Mouse (Mus musculus): ENCODE measurements around the gene Gm10401. TPM values are rescaled to one million over a fixed set of nuclear protein-coding genes. Genes with fewer than 3 reads are reported as not detected.
"Not testable (repeated sequence)": the region's sequence is repeated elsewhere in the genome, so short reads cannot be mapped to it uniquely, and the experiment has no call there.

Gene Gm10401
- total RNA-seq, 2 experiments from 2014 or later, result not detected

DNA sequence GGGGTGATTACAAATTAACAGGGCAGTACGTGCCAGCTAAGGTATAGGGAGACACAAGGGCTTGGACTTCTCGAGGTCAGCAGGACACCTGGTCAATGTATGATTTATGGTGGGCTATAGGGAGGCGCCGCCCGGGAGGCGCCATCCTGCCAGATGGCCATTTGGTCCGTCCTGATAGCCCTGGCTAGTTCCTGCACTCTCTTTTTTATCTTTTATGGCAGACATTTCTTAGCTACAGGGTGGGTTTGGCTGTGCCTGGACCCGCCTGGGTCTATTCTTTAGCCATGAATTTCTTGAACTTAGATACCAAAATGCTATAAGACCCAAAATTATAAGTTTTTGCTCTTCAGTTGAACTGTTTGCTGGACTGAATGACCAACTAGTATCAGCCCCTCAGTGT, 24.8 kb downstream of the Gm10401 start:
- DNase-seq; intact Hi-C loops (cut with DNase I): not testable (repeated sequence)

DNA sequence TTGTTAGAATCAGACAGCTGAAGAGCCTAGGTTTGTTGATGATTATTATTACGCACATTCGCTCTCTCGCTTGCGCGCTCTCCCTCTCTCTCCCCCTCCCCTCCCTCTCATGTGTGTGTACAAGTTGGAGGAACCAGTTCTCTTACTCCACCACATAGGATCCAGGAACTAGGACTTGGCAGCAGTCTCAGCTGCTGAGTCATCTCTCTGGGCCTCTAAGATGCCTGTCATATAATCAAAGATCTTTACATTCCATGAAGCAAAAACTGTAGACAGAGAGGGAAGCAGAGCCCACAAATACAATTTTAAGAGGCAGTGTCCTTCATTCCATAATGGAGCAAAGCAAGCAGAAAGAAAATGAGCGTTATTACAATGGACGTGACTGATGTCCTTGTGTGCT, 26.0 kb downstream of the Gm10401 start:
- intact Hi-C loops (cut with DNase I), result no loop called here
- DNase-seq, result no peak

DNA sequence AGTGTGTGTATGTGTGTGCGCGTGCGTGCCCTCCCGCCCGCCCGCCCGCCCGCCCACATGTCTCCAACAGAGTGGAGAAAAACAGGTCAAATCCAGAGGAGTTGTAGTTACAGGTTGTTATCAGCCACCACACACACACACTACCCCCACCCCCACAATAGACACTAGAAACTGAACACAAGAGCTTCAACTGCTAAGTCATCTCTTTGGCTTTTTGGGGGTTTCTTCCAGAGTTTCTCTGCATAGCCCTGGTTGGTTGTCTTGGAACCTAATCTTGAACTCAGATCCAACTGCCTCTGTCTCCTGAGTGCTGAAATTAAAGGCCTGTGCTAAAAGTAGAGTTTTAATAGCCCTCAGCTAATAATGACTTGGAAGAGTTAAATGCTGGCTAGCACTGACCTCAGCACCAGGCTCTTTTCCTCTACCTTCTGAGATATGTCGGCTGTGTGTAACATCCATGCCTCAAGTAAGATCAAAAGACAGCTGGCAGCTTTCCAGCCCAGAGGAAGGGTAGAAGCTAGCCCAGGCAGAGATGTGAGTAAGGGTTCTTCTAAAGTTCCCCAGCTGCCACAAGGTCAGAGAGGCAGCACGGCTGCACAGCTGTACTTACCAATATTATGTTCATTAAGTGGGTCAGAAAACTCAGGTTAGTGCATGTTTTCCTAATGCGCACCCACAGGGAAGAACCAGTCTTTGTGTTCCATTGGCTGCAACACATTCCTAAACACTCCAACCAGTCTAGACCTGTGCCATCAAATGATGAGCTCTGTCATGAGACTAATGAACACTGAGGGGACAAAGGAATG, 26.8 kb downstream of the Gm10401 start:
- no peak for DNase-seq
- intact Hi-C loops (cut with DNase I), result no loop called here

DNA sequence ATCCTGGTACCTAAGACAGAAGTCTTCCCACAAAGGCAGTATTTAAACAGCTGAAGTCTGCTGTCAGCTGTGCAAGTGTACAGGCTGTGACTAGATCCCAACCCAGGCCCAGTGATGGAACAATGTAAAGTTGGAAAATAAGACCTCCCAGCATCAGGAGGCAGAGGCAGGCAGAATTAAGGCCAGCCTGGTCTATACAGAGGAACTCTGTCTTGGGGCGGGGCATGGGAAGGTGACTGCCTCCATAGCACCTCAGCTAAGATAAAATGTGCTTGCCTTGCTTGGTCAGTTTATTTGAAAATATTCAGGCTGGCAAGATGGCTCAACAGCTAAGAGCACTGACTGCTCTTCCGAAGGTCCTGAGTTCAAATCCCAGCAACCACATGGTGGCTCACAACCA, 27.6 kb downstream of the Gm10401 start:
- DNase-seq, result no peak
- intact Hi-C loops (cut with DNase I), result no loop called here

DNA sequence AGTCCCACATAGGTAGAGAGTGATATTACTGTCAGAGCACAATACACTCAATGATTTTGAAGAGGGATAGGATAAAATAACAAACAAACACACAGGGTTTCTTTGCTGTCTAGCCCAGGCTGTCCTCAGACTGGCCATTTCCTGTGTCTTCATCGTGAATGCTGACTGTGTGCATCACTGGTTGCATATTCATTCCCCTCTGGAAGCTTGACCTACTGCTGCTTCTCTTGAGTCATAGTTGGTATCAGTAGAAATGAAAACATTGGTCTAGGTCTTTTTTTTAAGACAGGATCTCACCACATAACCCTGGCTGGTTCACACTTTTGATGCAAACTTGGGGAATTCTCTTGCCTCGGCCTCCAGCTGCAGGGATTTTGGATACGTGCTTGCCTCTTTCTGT, 28.5 kb downstream of the Gm10401 start:
- intact Hi-C loops (cut with DNase I), result no loop called here
- DNase-seq, result no peak

DNA sequence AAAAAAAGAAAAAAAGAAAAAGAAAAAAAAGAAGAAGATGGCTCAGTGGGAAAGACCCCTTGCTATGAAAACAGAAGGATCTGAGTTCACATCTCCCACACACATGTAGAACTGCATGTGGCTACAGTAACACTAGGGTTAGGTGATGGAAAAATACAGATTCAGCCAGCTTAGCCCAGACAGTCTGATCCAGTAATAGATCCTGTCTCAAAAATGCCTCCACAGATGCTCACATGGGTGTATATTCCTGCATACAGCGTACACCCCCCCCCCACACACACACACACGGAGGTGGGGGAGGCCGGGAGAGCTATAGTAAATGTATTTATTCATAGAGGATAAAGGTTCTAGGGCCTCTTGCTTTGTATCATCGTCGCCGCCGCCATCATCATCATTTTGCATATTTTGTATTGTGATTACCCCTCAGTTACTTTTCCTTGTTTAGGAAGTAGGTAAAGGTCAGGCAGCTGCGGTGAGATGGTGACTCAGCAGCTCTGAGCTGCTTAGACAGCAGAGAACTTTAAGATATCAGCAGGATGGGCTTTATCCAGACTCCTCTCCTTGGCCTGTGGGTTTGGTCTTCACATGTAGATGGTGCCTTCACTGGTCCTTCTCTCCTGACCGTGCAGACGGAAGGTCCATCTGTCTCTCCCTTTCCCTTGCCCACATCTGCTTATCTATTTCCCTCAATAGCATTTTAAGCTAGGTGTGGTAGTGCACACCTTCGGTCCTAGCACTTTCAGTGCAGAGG, 29.2 kb downstream of the Gm10401 start:
- intact Hi-C loops (cut with DNase I), result no loop called here
- DNase-seq, result no peak

DNA sequence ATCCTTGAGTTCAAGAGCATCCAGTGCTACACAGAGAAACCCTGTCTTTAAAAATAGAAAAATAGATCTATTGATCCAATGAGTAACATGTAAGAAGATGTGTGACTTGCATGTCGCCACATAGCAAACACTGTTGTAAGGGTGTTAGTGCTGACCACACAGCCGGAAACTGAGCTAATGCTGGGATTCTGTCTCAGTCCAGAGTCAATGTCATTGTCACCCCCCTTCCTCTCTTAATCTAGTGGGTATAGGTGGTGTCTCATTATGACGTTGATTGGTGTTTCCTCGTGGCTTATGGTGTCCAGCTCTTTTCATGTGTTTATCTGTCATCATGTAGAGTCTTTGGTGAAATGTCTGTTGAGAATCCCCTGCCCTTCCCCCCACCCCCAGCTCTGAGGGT, 31.9 kb downstream of the Gm10401 start:
- intact Hi-C loops (cut with DNase I), result no loop called here
- no peak for DNase-seq

DNA sequence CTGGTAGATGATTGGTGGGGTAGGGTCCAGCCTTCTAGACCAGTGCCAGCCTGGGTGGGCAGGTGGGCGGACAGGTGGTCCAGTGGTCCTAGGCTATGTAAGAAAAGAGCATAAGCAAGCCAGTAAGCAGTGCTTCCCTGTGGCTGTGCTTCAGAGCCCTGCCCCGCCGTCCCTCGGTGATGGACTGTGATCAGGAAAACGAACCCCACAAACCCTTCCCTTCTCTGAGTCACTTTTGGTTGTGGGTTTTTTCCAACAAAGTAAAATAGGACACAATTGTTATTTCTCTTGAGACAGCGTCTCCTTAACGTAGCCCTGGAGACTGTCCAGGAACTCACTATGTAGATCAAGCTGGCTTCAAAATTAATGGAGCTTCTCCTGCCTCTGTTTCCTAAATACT, 34.7 kb downstream of the Gm10401 start:
- DNase-seq, result no peak
- intact Hi-C loops (cut with DNase I), result no loop called here

DNA sequence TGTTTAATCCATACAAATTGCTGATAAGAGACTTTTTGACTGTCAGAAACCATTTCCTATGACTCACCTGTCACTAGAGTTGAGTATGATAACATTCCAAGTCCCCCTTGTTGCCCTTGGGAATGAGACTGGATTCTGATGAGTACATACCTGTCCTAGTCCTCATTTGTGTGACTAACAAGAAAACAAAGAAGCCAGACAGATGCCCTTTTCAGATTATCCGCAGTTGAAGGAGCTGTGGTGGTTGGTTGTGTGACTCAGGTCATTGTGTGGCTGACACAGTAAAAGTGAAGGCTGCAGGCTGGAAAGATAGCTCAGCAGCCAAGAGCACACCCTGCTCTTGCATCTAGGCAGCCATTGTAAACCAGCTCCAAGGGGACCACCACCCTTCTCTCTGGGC, 35.5 kb downstream of the Gm10401 start:
- DNase-seq, result no peak
- intact Hi-C loops (cut with DNase I), result no loop called here

DNA sequence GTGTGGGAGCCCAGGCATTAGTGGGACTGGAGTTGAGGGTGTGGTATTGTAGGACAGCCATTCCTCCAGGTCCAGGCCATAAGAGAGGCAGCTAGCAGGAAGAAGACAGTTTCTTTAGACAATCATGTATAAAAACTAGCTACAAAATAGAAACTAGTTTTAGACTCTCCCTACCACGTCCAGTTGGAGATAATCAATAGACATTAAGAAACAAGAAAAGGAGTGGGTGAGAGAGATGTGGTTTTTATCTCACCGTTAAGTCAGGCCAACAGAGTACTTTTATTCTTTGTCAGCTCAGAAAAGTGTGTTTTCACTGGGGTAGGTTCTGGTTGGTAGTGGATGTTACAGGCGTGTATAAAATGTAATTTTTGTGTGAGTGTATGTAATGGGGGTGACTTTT, 37.1 kb downstream of the Gm10401 start:
- intact Hi-C loops (cut with DNase I), result no loop called here
- no peak for DNase-seq

DNA sequence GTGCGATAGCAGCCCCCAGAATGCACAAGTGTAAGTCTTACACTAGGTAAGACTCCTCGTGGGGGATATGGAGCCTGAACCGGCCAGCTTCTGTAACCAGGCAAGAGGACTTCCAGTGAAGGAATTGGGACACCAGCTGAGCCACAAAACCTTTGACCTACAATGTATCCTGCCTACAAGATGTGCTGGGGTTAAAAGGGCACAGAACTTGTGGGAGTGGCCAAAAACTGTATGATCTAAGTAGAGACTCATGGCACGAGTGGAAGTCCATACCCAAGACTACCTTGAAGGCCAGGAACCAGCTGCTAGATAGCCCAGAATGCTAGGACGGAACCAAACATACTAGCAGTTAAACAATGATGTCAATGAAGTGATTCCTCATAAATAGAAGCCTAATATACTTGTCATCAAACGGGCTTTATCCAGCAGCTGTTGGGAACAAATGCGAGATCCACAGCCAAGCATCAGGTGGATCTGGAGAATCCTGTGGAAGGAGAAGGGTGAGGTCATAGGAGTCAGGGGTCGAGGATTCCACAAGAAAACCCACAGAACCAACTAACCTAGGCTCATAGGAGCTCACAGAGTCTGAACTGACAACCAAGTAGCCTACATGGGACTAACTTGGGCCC, 37.9 kb downstream of the Gm10401 start:
- DNase-seq, result no peak
- intact Hi-C loops (cut with DNase I), result no loop called here

DNA sequence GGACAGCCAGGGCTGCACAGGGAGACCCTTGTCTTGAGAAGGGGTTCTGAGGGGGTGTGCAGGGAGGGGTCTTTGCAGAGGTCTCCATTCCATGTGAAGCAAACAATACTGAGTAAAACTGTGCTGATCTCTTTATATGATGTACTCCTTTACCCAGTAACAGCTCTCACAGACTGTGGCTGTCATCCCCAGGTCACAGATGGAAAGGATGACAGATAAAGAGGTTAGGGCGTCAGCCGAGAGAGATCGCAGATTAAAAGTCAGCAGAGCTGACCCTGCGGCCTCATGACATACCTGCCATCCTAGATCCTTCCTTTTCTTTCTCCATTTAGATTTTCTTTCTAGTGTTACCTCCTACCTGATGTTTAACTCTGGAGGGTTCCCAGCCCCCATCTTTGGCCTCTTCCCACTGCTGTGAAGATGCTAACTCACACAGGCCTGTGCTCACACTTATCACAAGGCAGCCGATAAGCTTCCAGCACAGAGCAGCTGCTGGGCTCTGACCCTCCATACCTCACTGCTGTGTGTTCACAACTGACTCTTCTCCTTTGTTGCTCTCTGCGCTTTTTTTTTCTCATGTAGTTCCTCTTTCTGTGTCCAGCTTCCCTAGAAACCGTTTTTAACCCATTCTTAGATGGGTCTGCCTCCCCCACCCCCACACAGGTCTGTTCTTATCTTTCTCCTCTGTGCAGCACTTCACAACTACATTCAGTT, 39.4 kb downstream of the Gm10401 start:
- no peak for DNase-seq
- intact Hi-C loops (cut with DNase I), result no loop called here

DNA sequence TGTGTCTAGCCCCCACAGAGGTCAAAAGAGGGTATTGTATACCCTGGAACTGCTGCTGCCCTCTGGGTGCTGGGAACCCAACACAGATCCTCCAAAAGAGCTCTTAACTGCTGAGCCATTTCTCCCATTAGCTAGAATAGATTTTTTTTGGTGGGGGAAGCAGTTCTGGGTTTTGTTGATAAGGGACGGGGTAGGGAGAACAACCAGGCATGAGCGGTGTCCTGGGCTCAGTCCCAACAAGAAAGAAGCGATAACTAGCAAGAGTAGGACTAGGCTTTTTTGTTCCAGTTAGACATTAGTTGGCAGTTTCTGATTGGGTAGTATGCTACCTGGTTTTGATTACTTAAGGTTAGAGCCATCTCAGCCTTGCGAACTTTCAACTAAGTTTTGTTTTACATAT, 40.9 kb downstream of the Gm10401 start:
- DNase-seq, result no peak
- intact Hi-C loops (cut with DNase I), result no loop called here

DNA sequence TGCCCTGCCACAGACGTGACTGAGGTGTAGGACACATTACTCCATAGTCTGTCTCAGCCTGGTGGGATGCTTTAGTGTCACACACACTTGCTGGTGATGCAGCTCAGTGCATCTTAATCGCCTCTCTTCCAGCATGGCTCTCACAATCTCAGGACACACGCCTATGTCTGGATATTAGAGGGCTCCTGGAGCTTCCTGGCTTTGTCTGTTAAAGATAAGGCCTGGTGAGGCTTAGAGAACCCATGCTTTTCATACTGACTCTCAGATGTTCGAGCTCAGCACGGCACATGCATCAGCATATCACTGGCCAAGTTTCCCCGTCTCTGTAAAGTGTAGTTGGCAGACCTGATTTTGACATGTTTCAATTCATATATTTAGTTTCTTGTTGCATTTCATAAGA, 42.7 kb downstream of the Gm10401 start:
- no peak for DNase-seq
- intact Hi-C loops (cut with DNase I), result no loop called here

DNA sequence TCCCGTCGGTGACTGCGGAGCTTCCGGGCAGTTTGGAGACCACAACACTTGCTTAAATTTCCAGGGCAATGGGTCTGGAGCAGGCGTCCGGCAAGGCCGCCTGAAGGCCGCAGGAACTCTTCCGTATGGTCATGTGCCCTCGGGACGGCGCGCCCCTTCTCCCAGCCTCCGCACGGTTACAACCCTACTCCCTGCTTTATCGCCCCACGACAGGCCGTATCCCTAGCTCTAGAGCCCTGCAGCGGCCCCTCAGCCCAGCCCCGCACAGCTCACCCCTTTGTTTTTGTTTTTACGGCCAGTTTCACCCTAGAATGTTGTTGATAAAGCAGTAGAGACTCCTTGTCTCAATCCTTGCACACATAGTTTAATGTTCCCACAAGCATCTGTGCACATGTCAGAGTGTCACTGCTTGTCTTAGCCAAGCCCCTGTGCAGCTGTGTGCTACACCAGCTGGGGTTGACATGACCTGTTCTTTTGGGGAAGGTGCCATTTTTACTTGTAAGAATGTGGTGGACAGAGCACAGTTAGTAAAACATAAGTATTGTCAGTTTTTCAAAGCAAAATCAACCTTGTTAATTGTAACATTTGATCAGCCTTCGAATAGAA, 44.2 kb downstream of the Gm10401 start:
- DNase-seq, result no peak
- intact Hi-C loops (cut with DNase I), result no loop called here

DNA sequence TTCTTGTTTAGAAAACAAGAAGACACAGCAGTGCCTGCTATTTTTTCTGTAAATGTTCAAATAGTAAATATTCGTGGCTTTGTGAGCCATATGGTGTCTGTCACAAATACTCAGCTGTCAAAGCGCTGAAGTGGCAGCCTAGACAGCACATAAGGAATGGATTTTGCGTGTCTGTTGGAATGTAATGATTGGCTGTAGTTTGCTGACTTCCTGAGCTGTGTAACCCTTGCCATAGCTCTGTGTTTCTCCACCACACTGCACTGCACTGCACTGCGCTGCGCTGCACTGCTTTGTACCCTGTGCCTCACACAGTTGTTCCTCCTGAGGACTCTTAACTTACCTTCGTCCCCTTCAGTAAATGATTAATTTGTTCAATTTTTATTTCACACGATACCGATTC, 45.5 kb downstream of the Gm10401 start:
- DNase-seq, result no peak
- intact Hi-C loops (cut with DNase I), result no loop called here

DNA sequence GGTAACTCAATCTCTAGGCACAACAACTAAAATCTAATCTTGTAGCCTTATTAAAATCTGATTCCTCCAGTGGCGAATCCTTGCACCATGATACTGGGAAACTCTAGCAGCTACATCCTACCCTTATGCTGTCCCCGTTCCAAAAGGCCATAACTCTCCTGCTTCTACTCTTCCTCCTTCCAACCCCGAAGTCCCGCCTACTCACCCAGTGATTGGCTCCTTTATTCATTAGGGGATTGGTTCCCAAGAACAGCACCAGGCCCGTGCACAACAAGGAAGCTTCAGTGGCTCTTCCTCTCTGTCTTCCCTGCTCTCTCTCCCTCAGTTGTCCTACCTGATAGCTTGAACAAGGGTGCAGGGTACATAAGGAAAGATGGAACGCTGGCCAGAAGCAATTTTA, 47.3 kb downstream of the Gm10401 start:
- no peak for DNase-seq
- intact Hi-C loops (cut with DNase I), result no loop called here

DNA sequence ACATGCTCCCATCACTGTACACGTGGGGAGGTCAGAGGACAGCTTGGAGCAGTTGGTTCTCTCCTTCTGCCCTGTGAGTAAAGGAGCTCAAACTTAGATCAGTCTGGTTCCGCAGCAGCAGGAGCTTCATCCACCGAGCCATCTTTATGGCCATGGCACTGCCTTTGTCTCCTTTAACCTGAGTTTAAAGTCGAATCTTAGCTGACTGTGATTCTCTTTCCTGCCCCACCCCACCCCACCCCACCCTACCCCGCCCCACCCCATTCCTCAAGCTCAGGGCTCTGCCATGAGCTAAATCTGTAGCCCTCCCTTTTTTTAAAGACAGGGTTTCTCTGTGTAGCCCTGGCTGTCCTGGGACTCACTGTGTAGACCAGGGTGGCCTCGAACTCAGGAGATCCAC, 48.4 kb downstream of the Gm10401 start:
- no peak for DNase-seq
- intact Hi-C loops (cut with DNase I), result no loop called here

Measured in gastrocnemius, postnatal 36 days (tissue).